Mouse (Mus musculus): ENCODE measurements around the gene Cmss1. TPM values are rescaled to one million over a fixed set of nuclear protein-coding genes. Genes with fewer than 3 reads are reported as not detected.
A peak's percentile ranks its signal among the peaks of the same experiment; 100 is the strongest.

The Cmss1 gene
- polyA plus RNA-seq, 1 experiment from 2014 or later = 39.5 TPM

GRCm38 (mm10) chr16:57427516-57428285 is 179.0 kb downstream of the Cmss1 start:
- H3K4me3 ChIP-seq (replicated peaks; ENCODE audit: low read length) = no peak overlapping the region
- no peaks in the 10 kb centered on the region for H3K9me3 ChIP-seq (replicated peaks; ENCODE audit: control insufficient read depth, low read length)
- 54% methylated on average over 7 of the region's 7 CpGs for WGBS
- H3K4me2 ChIP-seq (ENCODE audit: low read depth, low read length) = no peak overlapping the region
- peaks cover 15% of the 10 kb centered on the region for H3K4me1 ChIP-seq (ENCODE audit: control insufficient read depth, insufficient read depth, low read length)
- ATAC-seq (ENCODE audit: insufficient read depth, low FRiP score) = no peak
- peak overlapping the region; percentile 71 for H3K27ac ChIP-seq (ENCODE audit: low read length)
- no peaks in the 10 kb centered on the region for H3K36me3 ChIP-seq (ENCODE audit: control insufficient read depth, insufficient read depth, low read length)
- H3K9ac ChIP-seq (ENCODE audit: low read length) = no peak overlapping the region
- no peaks in the 10 kb centered on the region for H3K27me3 ChIP-seq (ENCODE audit: control insufficient read depth, insufficient read depth, low read length)

DNA sequence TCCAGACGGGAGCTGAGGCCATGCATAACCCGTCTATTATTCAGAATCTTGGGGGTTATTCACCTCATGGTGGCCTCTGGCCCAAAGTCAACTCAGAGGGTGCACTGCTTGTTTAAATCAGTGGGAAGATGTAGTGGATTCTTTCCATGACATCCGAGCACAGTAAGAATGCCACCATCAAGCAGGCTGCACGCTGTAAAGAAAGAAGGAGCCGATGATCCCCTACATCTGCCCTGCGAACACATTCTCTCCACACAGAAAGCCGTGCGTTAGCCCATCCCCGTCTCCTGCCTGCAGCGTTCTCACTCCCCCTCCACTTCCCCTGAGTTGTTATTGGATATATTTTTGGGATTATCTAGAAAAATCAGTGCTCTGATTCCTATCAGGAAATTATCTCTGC is 180.0 kb downstream of the Cmss1 start:
- Histone ChIP-seq H3K4me3 (replicated peaks; ENCODE audit: low read length) (no peak overlapping the region), H3K27ac (ENCODE audit: low read length) (0 out of 2 replicates have a peak overlapping the region, but pooled peaks have one; percentile 71), H3K4me1 (ENCODE audit: control insufficient read depth, insufficient read depth, low read length) (peaks cover 21% of the 10 kb centered on the region), H3K27me3 (ENCODE audit: control insufficient read depth, insufficient read depth, low read length) (no peaks in the 10 kb centered on the region), H3K9ac (ENCODE audit: low read length) (no peak overlapping the region), H3K36me3 (ENCODE audit: control insufficient read depth, insufficient read depth, low read length) (no peaks in the 10 kb centered on the region), H3K4me2 (ENCODE audit: low read depth, low read length) (no peak overlapping the region), H3K9me3 (replicated peaks; ENCODE audit: control insufficient read depth, low read length) (no peaks in the 10 kb centered on the region)
- WGBS = 38% methylated on average over 10 of the region's 10 CpGs
- no peak for ATAC-seq (ENCODE audit: insufficient read depth, low FRiP score)

DNA sequence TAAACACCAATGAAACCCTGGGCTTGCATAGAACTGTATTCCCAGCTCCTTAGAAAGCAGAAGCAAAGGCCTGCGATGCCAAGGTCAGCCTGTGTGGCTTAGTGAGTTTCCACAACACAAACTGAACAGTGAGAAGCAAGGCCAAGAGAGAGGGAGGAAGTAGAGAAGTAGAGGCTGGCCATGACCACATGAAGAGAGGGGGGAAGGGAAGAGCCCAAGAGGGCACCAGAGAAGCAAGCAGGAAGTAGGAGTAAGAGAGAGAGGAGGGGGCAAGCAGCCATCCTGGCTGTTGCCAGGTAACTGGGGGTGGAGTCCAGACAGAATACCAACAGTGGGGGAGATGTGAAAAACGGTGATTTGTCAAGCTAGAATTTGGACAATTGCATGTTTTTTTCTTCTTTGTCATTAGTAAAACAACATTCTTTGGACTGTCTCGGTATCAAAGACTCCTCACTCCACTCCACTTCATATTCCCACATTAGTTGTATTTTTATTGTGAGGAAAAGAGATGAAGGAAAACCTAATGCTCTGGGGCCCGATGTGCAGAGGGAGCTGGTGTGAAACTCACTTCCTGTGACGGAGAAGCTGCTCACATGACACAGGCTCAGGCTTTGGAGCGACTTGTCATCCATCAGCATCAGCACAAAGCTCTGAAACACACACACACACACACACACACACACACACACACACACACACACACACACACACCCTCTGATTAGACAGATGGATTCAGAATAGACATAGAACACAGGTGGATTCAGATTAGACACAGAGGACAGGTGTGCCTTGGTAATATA is 183.5 kb downstream of the Cmss1 start:
- no peak overlapping the region for H3K9ac ChIP-seq (ENCODE audit: low read length)
- no peaks in the 10 kb centered on the region for H3K36me3 ChIP-seq (ENCODE audit: control insufficient read depth, insufficient read depth, low read length)
- ATAC-seq (ENCODE audit: insufficient read depth, low FRiP score) = no peak
- H3K4me3 ChIP-seq (replicated peaks; ENCODE audit: low read length) = no peak overlapping the region
- H3K27me3 ChIP-seq (ENCODE audit: control insufficient read depth, insufficient read depth, low read length) = no peaks in the 10 kb centered on the region
- no peak overlapping the region for H3K27ac ChIP-seq (ENCODE audit: low read length)
- H3K9me3 ChIP-seq (replicated peaks; ENCODE audit: control insufficient read depth, low read length) = no peaks in the 10 kb centered on the region
- WGBS = 52% methylated on average over 6 of the region's 6 CpGs
- H3K4me1 ChIP-seq (ENCODE audit: control insufficient read depth, insufficient read depth, low read length) = peaks cover 30% of the 10 kb centered on the region
- H3K4me2 ChIP-seq (ENCODE audit: low read depth, low read length) = no peak overlapping the region

DNA sequence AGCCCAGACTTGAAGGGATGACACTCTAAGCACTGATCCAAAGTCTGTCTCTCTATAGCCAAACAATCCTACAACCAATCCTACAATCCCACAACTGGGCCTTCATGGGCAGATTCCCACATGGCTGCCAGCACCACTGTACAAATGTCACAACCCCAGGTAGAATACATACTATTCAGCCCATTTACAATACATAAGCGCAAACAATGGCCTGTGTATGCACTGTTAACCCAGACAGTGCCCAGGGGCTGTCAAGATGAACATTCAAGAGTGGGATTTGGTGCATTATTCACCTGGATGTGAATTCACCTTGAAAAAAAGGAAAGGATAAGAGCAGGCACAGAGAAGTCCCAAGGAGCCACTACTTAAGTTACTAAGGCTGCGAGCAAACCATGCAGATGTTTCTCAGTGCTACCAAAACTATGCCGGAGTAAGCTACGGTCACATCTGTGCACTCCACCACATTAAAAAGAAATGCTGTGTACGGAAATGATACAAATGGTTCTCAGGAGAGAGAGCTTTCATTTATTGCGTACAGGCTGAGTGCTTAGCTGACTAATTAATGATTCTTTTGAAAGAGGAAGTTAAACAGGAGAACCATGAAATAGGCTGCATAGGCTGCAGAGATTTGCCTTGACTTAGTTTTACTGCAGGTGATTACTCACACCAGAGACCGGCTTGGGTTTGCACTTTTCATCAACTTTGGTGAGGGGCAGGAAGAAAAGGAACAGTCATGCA is 184.8 kb downstream of the Cmss1 start:
- Histone ChIP-seq H3K36me3 (ENCODE audit: control insufficient read depth, insufficient read depth, low read length) (no peaks in the 10 kb centered on the region), H3K9ac (ENCODE audit: low read length) (0 out of 2 replicates have a peak overlapping the region, but pooled peaks have one; percentile 30), H3K4me3 (replicated peaks; ENCODE audit: low read length) (no peak overlapping the region), H3K4me1 (ENCODE audit: control insufficient read depth, insufficient read depth, low read length) (peaks cover 22% of the 10 kb centered on the region), H3K27ac (ENCODE audit: low read length) (peak overlapping the region; percentile 78), H3K9me3 (replicated peaks; ENCODE audit: control insufficient read depth, low read length) (no peaks in the 10 kb centered on the region), H3K27me3 (ENCODE audit: control insufficient read depth, insufficient read depth, low read length) (no peaks in the 10 kb centered on the region), H3K4me2 (ENCODE audit: low read depth, low read length) (no peak overlapping the region)
- no peak for ATAC-seq (ENCODE audit: insufficient read depth, low FRiP score)
- 64% methylated on average over 7 of the region's 7 CpGs for WGBS

DNA sequence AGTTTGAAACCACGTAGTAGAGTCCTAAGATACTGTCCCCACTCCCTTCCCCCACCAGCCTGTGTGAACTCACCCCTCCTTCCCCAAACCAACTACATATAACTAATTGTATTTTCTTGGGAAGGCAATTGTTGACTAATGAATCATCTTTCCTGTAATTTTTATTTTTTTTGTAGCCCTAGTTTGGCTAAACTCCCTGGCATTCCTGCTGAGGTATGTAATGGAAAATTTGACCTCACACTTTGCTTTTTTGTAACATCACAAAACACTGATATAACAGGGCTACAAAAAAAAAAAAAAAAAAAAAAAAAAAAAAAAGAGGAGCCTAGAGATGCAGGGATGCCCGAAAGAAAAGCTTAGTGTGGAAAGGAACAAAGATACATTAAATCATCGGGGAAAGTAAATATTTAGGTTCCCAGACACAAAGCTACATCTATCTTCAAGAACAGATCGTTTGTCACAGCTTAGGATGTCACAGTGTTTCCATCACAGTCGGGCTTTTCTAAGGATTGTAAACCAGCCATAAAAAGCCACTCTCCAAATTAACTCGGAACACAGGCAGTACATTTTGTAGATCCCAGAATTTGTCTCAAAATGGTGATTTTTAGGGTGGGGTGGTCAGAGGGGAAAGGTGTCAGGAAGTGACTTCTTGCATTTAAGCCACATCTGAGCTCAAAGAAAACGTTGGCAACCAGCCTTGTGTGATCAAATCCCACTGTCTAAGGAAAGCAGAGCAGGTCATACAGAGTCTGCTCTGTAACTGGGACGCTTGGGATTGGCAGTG is 185.7 kb downstream of the Cmss1 start:
- Histone ChIP-seq H3K4me1 (ENCODE audit: control insufficient read depth, insufficient read depth, low read length) (peaks cover 20% of the 10 kb centered on the region), H3K9ac (ENCODE audit: low read length) (0 out of 2 replicates have a peak overlapping the region, but pooled peaks have one; percentile 30), H3K4me3 (replicated peaks; ENCODE audit: low read length) (no peak overlapping the region), H3K36me3 (ENCODE audit: control insufficient read depth, insufficient read depth, low read length) (no peaks in the 10 kb centered on the region), H3K4me2 (ENCODE audit: low read depth, low read length) (no peak overlapping the region), H3K27me3 (ENCODE audit: control insufficient read depth, insufficient read depth, low read length) (no peaks in the 10 kb centered on the region), H3K9me3 (replicated peaks; ENCODE audit: control insufficient read depth, low read length) (no peaks in the 10 kb centered on the region), H3K27ac (ENCODE audit: low read length) (peak overlapping the region; percentile 78)
- 19% methylated on average over 8 of the region's 8 CpGs for WGBS
- ATAC-seq (ENCODE audit: insufficient read depth, low FRiP score) = peak; percentile 68; the same call in 1 of the 2 replicates

- Histone ChIP-seq H3K36me3 (ENCODE audit: control insufficient read depth, insufficient read depth, low read length) (no peaks in the 10 kb centered on the region), H3K4me3 (replicated peaks; ENCODE audit: low read length) (no peak overlapping the region), H3K9ac (ENCODE audit: low read length) (no peak overlapping the region), H3K4me2 (ENCODE audit: low read depth, low read length) (no peak overlapping the region), H3K27me3 (ENCODE audit: control insufficient read depth, insufficient read depth, low read length) (no peaks in the 10 kb centered on the region), H3K27ac (ENCODE audit: low read length) (no peak overlapping the region), H3K4me1 (ENCODE audit: control insufficient read depth, insufficient read depth, low read length) (peaks cover 20% of the 10 kb centered on the region), H3K9me3 (replicated peaks; ENCODE audit: control insufficient read depth, low read length) (no peaks in the 10 kb centered on the region)
- WGBS = 76% methylated on average over 5 of the region's 5 CpGs
- no peak for ATAC-seq (ENCODE audit: insufficient read depth, low FRiP score)
These were observed 186.8 kb downstream of the Cmss1 start for GRCm38 (mm10) chr16:57419881-57420280.

- ATAC-seq (ENCODE audit: insufficient read depth, low FRiP score) = no peak
- Histone ChIP-seq H3K9me3 (replicated peaks; ENCODE audit: control insufficient read depth, low read length) (no peaks in the 10 kb centered on the region), H3K4me3 (replicated peaks; ENCODE audit: low read length) (no peak overlapping the region), H3K4me1 (ENCODE audit: control insufficient read depth, insufficient read depth, low read length) (peaks cover 20% of the 10 kb centered on the region), H3K36me3 (ENCODE audit: control insufficient read depth, insufficient read depth, low read length) (no peaks in the 10 kb centered on the region), H3K4me2 (ENCODE audit: low read depth, low read length) (no peak overlapping the region), H3K9ac (ENCODE audit: low read length) (peak overlapping the region; percentile 51; the same call in 1 of the 2 replicates), H3K27me3 (ENCODE audit: control insufficient read depth, insufficient read depth, low read length) (no peaks in the 10 kb centered on the region), H3K27ac (ENCODE audit: low read length) (peak overlapping the region; percentile 70)
- WGBS = 52% methylated on average over 5 of the region's 5 CpGs
These were observed 187.3 kb downstream of the Cmss1 start for GRCm38 (mm10) chr16:57419332-57419731.

- 51% methylated on average over 1 of the region's 1 CpGs for WGBS
- Histone ChIP-seq H3K4me3 (replicated peaks; ENCODE audit: low read length) (no peak overlapping the region), H3K27me3 (ENCODE audit: control insufficient read depth, insufficient read depth, low read length) (no peaks in the 10 kb centered on the region), H3K4me1 (ENCODE audit: control insufficient read depth, insufficient read depth, low read length) (peaks cover 20% of the 10 kb centered on the region), H3K9ac (ENCODE audit: low read length) (no peak overlapping the region), H3K9me3 (replicated peaks; ENCODE audit: control insufficient read depth, low read length) (no peaks in the 10 kb centered on the region), H3K27ac (ENCODE audit: low read length) (no peak overlapping the region), H3K36me3 (ENCODE audit: control insufficient read depth, insufficient read depth, low read length) (no peaks in the 10 kb centered on the region), H3K4me2 (ENCODE audit: low read depth, low read length) (no peak overlapping the region)
- ATAC-seq (ENCODE audit: insufficient read depth, low FRiP score) = no peak
These were observed 188.7 kb downstream of the Cmss1 start for GRCm38 (mm10) chr16:57417955-57418354.

All from stomach, embryonic 16.5 days (tissue).